Mouse (Mus musculus) stomach, postnatal 0 days (tissue): ENCODE measurements around the gene Meis3. TPM values are rescaled to one million over a fixed set of nuclear protein-coding genes. Genes with fewer than 3 reads are reported as not detected.
A peak's percentile ranks its signal among the peaks of the same experiment; 100 is the strongest.

Source experiments
- ATAC-seq: fragments of 200-750 bp; cut with Nextera tagmentation; 2 replicates; pipeline ENCODE4 v1.8.0; 2017; ENCODE audit not compliant: low FRiP score, low TSS enrichment
- DNase-seq: peaks from one replicate; pipeline ENCODE4 v3.0.0-alpha.2; 2016; ENCODE audit warnings: low spot score
- H3K27ac ChIP-seq: fragments of 300-500 bp; sonication (generic); replicated peaks from 2 replicates; pipeline ENCODE4 v1.5.1; 2014; ENCODE audit warnings: mild to moderate bottlenecking, control low read depth
- H3K27me3 ChIP-seq: fragments of 300-500 bp; sonication (generic); 2 replicates; pipeline ENCODE4 v1.6.1; 2014; ENCODE audit warnings: low read length; ENCODE audit not compliant: control insufficient read depth, insufficient read depth
- H3K36me3 ChIP-seq: fragments of 300-500 bp; sonication (generic); 2 replicates; pipeline ENCODE4 v1.6.1; 2014; ENCODE audit warnings: low read length, mixed read lengths; ENCODE audit not compliant: control insufficient read depth, insufficient read depth
- H3K4me1 ChIP-seq: fragments of 300-500 bp; sonication (generic); replicated peaks from 2 replicates; pipeline ENCODE4 v1.6.1; 2014; ENCODE audit warnings: antibody characterized with exemption; ENCODE audit not compliant: control insufficient read depth, insufficient read depth
- H3K4me2 ChIP-seq: fragments of 300-500 bp; sonication (generic); replicated peaks from 2 replicates; pipeline ENCODE4 v1.6.1; 2014; ENCODE audit warnings: low read depth, mild to moderate bottlenecking, control low read depth, moderate library complexity
- H3K4me3 ChIP-seq: fragments of 300-500 bp; sonication (generic); 2 replicates; pipeline ENCODE4 v1.5.1; 2014; ENCODE audit warnings: low read depth, low read length, control low read depth
- H3K9ac ChIP-seq: fragments of 300-500 bp; sonication (generic); 2 replicates; pipeline ENCODE4 v1.6.1; 2014; ENCODE audit warnings: mild to moderate bottlenecking, low read length, control low read depth, mixed read lengths
- H3K9me3 ChIP-seq: fragments of 300-500 bp; sonication (generic); 2 replicates; pipeline ENCODE4 v1.6.1; 2016; ENCODE audit warnings: low read length; ENCODE audit not compliant: control insufficient read depth
- CTCF ChIP-seq: IDR thresholded peaks from 2 replicates; pipeline ENCODE4 v1.5.1; 2016; ENCODE audit warnings: antibody characterized with exemption, low read depth, mild to moderate bottlenecking, moderate library complexity
- EP300 ChIP-seq: optimal IDR thresholded peaks from 2 replicates; pipeline ENCODE3; 2016; ENCODE audit warnings: antibody characterized with exemption
- WGBS: fragments of 180-500 bp; shearing (Covaris S2); extraction: QIAGEN DNeasy Blood & Tissue Kit; methylation state at CpG from one replicate; pipeline ENCODE4 v1.1.7; 2014; 5-methylcytosine and 5-hydroxymethylcytosine counted together
- polyA plus RNA-seq: library from polyadenylated mRNA; unstranded; fragments of >200 nt; fragmentation: Nextera tagmentation; extraction: Ambion mirVana; gene quantifications from 2 replicates; pipeline ENCODE4 v1.2.1, GENCODE M21; 2015

Meis3 gene
- polyA plus RNA-seq, 1 experiment from 2014 or later = 10.9 TPM

- no peak overlapping the region for H3K4me3 ChIP-seq
- H3K4me2 ChIP-seq = no peak overlapping the region
- no peak for TF ChIP-seq EP300
- no peak for TF ChIP-seq CTCF
- no peaks in the 10 kb centered on the region for H3K9me3 ChIP-seq
- no peak overlapping the region for H3K9ac ChIP-seq
- no peaks in the 10 kb centered on the region for H3K36me3 ChIP-seq
- no peak for DNase-seq
- H3K4me1 ChIP-seq = no peaks in the 10 kb centered on the region
- ATAC-seq = no peak
- WGBS = 69% methylated on average over 7 of the region's 7 CpGs
- H3K27me3 ChIP-seq = no peaks in the 10 kb centered on the region
- H3K27ac ChIP-seq = no peak overlapping the region
These were observed 12.9 kb upstream of the Meis3 start for GRCm38 (mm10) chr7:16162036-16162435.

- no peaks in the 10 kb centered on the region for H3K36me3 ChIP-seq
- no peak overlapping the region for H3K27ac ChIP-seq
- DNase-seq = no peak
- WGBS = 0% methylated on average over 1 of the region's 1 CpGs
- no peak overlapping the region for H3K4me2 ChIP-seq
- no peaks in the 10 kb centered on the region for H3K27me3 ChIP-seq
- no peak for ATAC-seq
- no peak overlapping the region for H3K4me3 ChIP-seq
- TF ChIP-seq CTCF (no peak), EP300 (no peak)
- no peak overlapping the region for H3K9ac ChIP-seq
- no peaks in the 10 kb centered on the region for H3K9me3 ChIP-seq
- no peaks in the 10 kb centered on the region for H3K4me1 ChIP-seq
These were observed 2.7 kb upstream of the Meis3 start for GRCm38 (mm10) chr7:16172141-16172581.

- Histone ChIP-seq H3K4me1 (no peaks in the 10 kb centered on the region), H3K27ac (no peak overlapping the region), H3K9me3 (no peaks in the 10 kb centered on the region), H3K27me3 (no peaks in the 10 kb centered on the region), H3K4me2 (no peak overlapping the region), H3K9ac (no peak overlapping the region), H3K36me3 (no peaks in the 10 kb centered on the region), H3K4me3 (no peak overlapping the region)
- DNase-seq (no peak), ATAC-seq (no peak)
- 43% methylated on average over 1 of the region's 1 CpGs for WGBS
- TF ChIP-seq CTCF (no peak), EP300 (no peak)
These were observed 2.2 kb upstream of the Meis3 start for GRCm38 (mm10) chr7:16172586-16173140.

- DNase-seq (no peak), ATAC-seq (no peak)
- no peak overlapping the region for H3K9ac ChIP-seq
- H3K4me3 ChIP-seq = no peak overlapping the region
- H3K27me3 ChIP-seq = no peaks in the 10 kb centered on the region
- H3K36me3 ChIP-seq = no peaks in the 10 kb centered on the region
- H3K9me3 ChIP-seq = no peaks in the 10 kb centered on the region
- no peak overlapping the region for H3K27ac ChIP-seq
- no peaks in the 10 kb centered on the region for H3K4me1 ChIP-seq
- TF ChIP-seq EP300 (no peak), CTCF (no peak)
- no peak overlapping the region for H3K4me2 ChIP-seq
- 36% methylated on average over 5 of the region's 5 CpGs for WGBS
These were observed 1.7 kb upstream of the Meis3 start for GRCm38 (mm10) chr7:16173146-16173545.

GRCm38 (mm10) chr7:16175542-16175931 lies 647 bp downstream of the Meis3 start:
- under 1% methylated on average over 10 of the region's 10 CpGs for WGBS
- no peak for TF ChIP-seq EP300

GRCm38 (mm10) chr7:16178114-16178513 lies 3.2 kb downstream of the Meis3 start:
- no peak overlapping the region for H3K4me3 ChIP-seq
- H3K27ac ChIP-seq = no peak overlapping the region
- no peak for TF ChIP-seq CTCF
- no peak for TF ChIP-seq EP300
- DNase-seq = no peak
- no peaks in the 10 kb centered on the region for H3K27me3 ChIP-seq
- no peak overlapping the region for H3K9ac ChIP-seq
- H3K36me3 ChIP-seq = no peaks in the 10 kb centered on the region
- H3K9me3 ChIP-seq = no peaks in the 10 kb centered on the region
- ATAC-seq = no peak
- WGBS = 76% methylated on average over 4 of the region's 4 CpGs
- no peak overlapping the region for H3K4me2 ChIP-seq
- no peaks in the 10 kb centered on the region for H3K4me1 ChIP-seq

More at GRCm38 (mm10) chr7:16175542-16175931, 647 bp downstream of the Meis3 start:
- Histone ChIP-seq H3K27ac (peak overlapping the region; percentile 63; the same call in 1 of the 2 replicates), H3K4me1 (no peaks in the 10 kb centered on the region), H3K4me2 (peak overlapping the region; percentile 86), H3K36me3 (no peaks in the 10 kb centered on the region), H3K9me3 (no peaks in the 10 kb centered on the region), H3K4me3 (peak overlapping the region; percentile 71), H3K27me3 (no peaks in the 10 kb centered on the region), H3K9ac (peak overlapping the region; percentile 73)
- DNase-seq (no peak), ATAC-seq (peak; percentile 16; the same call in 1 of the 2 replicates)
